In genomic region chr11:55209032-55209431, GRCm38 (mm10) we compare ENCODE assay signal across 37 mouse cellular contexts. TPM values are rescaled to one million over a fixed set of nuclear protein-coding genes. Genes with fewer than 3 reads are reported as not detected.
DNase-seq lines count a peak whose midpoint lies in the region; ATAC-seq lines count a peak whose summit lies in the region.
"Had no signal": no experiment of that assay in that cellular context is flagged by ENCODE, and none has a peak within 500 bp of the region (broad histone marks: within the 10 kb centered on the region; RNA-seq: fewer than 3 reads in every experiment).

No protein-coding gene starts in this region.

- no peak overlapping the region for H3K4me2 ChIP-seq in kidney, embryonic 16.5 days (replicated peaks; ENCODE audit: low read depth, low read length)
- peak overlapping the region; percentile 38; the same call in 1 of the 2 replicates for H3K4me2 ChIP-seq in liver, embryonic 13.5 days
- H3K4me2 ChIP-seq: embryonic facial prominence, embryonic 15.5 days; forebrain, embryonic 13.5 days; heart, embryonic 11.5 days; hindbrain, embryonic 13.5 days; limb, embryonic 12.5 days; midbrain, embryonic 15.5 days had no signal

- 59% methylated on average over 2 of the region's 2 CpGs for WGBS in kidney, embryonic 16.5 days
- WGBS in liver, embryonic 13.5 days (ENCODE audit: insufficient replicate concordance), result 39% methylated on average over 2 of the region's 2 CpGs
- 25% methylated on average over 1 of the region's 2 CpGs for WGBS in macrophage (ENCODE audit: missing documents)

- H3K9ac ChIP-seq in kidney, embryonic 16.5 days (replicated peaks; ENCODE audit: low read length), result no peak overlapping the region
- no peak overlapping the region for H3K9ac ChIP-seq in liver, embryonic 13.5 days
- H3K9ac ChIP-seq: embryonic facial prominence, embryonic 15.5 days; forebrain, embryonic 13.5 days; hindbrain, embryonic 13.5 days; limb, embryonic 12.5 days; midbrain, embryonic 15.5 days had no signal

- peaks cover 90% of the 10 kb centered on the region for H3K79me2 ChIP-seq in macrophage (ENCODE audit: inconsistent target)

- H3K27me3 ChIP-seq in kidney, embryonic 16.5 days (ENCODE audit: insufficient read depth, low read length), result no peaks in the 10 kb centered on the region
- H3K27me3 ChIP-seq in liver, embryonic 13.5 days, result no peaks in the 10 kb centered on the region
- H3K27me3 ChIP-seq: embryonic facial prominence, embryonic 15.5 days; forebrain, embryonic 13.5 days; hindbrain, embryonic 13.5 days; limb, embryonic 12.5 days; midbrain, embryonic 15.5 days had no signal

- H3K9me3 ChIP-seq in kidney, embryonic 16.5 days (ENCODE audit: low read length), result no peaks in the 10 kb centered on the region
- H3K9me3 ChIP-seq in liver, embryonic 13.5 days (replicated peaks), result no peaks in the 10 kb centered on the region
- H3K9me3 ChIP-seq: embryonic facial prominence, embryonic 10.5 days; embryonic facial prominence, embryonic 15.5 days; forebrain, embryonic 13.5 days; hindbrain, embryonic 13.5 days; limb, embryonic 12.5 days; midbrain, embryonic 15.5 days had no signal

- no peaks in the 10 kb centered on the region for H3K36me3 ChIP-seq in kidney, embryonic 16.5 days (ENCODE audit: insufficient read depth, low read length)
- peaks cover 6% of the 10 kb centered on the region; the same call in 1 of the 2 replicates for H3K36me3 ChIP-seq in liver, embryonic 13.5 days
- peaks cover 2% of the 10 kb centered on the region; the same call in 1 of the 2 replicates for H3K36me3 ChIP-seq in macrophage (ENCODE audit: inconsistent target)
- H3K36me3 ChIP-seq: embryonic facial prominence, embryonic 10.5 days; embryonic facial prominence, embryonic 15.5 days; limb, embryonic 12.5 days; midbrain, embryonic 15.5 days had no signal

- H3K27ac ChIP-seq in kidney, embryonic 16.5 days (ENCODE audit: low read length), result peak overlapping the region; percentile 8; the same call in 1 of the 2 replicates
- peak overlapping the region; percentile 76 for H3K27ac ChIP-seq in liver, embryonic 13.5 days
- peak overlapping the region; percentile 96 for H3K27ac ChIP-seq in macrophage
- H3K27ac ChIP-seq: embryonic facial prominence, embryonic 10.5 days; forebrain, embryonic 13.5 days; hindbrain, embryonic 13.5 days; limb, embryonic 12.5 days; midbrain, embryonic 15.5 days had no signal

- no peak for ATAC-seq in kidney, embryonic 16.5 days (ENCODE audit: low FRiP score, low TSS enrichment)
- no peak for ATAC-seq in liver, embryonic 13.5 days (ENCODE audit: low read depth)
- ATAC-seq: forebrain, embryonic 13.5 days; midbrain, embryonic 15.5 days had no signal

- DNase-seq in kidney, adult 9 months, result no peak
- peak; percentile 8 for DNase-seq in MEL-GATA-1-ER (ENCODE audit: extremely low read depth, low read depth)
- no peak for DNase-seq in liver, embryonic 13.5 days
- DNase-seq in layer of hippocampus, adult 9-11 months, result no peak
- no peak for DNase-seq in ovary, postnatal 10 days (ENCODE audit: low spot score)
- DNase-seq in heart, adult 11 months, result no peak
- DNase-seq: adrenal gland, postnatal 25 days; cerebellum, adult 18-20 months; gastrocnemius, postnatal 25 days; heart, postnatal 4 days; kidney, postnatal 10 days; lung, adult 2 months; lung, postnatal 10 days; right cerebral cortex, adult 18-20 months; right cerebral cortex, postnatal 4 days; thymus, postnatal 25 days had no signal

- H3K4me1 ChIP-seq in kidney, embryonic 16.5 days (ENCODE audit: insufficient read depth, low read length), result peaks cover 37% of the 10 kb centered on the region
- H3K4me1 ChIP-seq in liver, embryonic 13.5 days (replicated peaks), result peaks cover 64% of the 10 kb centered on the region

- H3K4me3 ChIP-seq in kidney, embryonic 16.5 days (ENCODE audit: low read length), result no peak overlapping the region
- H3K4me3 ChIP-seq in liver, embryonic 13.5 days (replicated peaks), result no peak overlapping the region
- H3K4me3 ChIP-seq in macrophage (ENCODE audit: inconsistent target), result peak overlapping the region; percentile 8; the same call in 1 of the 2 replicates
- H3K4me3 ChIP-seq: embryonic facial prominence, embryonic 10.5 days; embryonic facial prominence, embryonic 15.5 days; forebrain, embryonic 13.5 days; hindbrain, embryonic 13.5 days; limb, embryonic 12.5 days; midbrain, embryonic 15.5 days had no signal

RNA-seq across cellular contexts. Expression of gene Slc36a1, which starts 4.9 kb away (rescaled TPM):
- polyA plus RNA-seq in kidney, embryonic 16.5 days (2015; fragmentation: Nextera tagmentation; extraction: Ambion mirVana), result 1.6 and 3.0 TPM in 2 replicates
- polyA plus RNA-seq in liver, embryonic 13.5 days (2015; fragmentation: Nextera tagmentation; extraction: Ambion mirVana), result 1.4 and 1.8 TPM in 2 replicates
- 100 to 1,000 TPM in 6 of 26 experiments, 10 to 100 TPM in 20; 22.2 to 165 (median 63.4) TPM for total RNA-seq in macrophage (2018; cell fraction: chromatin; rRNA removed)
- 10 to 100 TPM; 30.7 to 69.5 (median 50.9) TPM for total RNA-seq in macrophage (2018; cell fraction: cytosol; rRNA removed)
- 100 to 1,000 TPM in 7 of 26 experiments, 10 to 100 TPM in 19; 30.2 to 153 (median 77.3) TPM for total RNA-seq in macrophage (2018; cell fraction: nucleus; rRNA removed)
- 21.5 to 45.5 TPM (median 25.9 TPM) in 3 replicates for polyA plus RNA-seq in macrophage (2018)

RNA-seq across cellular contexts. Expression of gene Slc36a2, which starts 24.2 kb away (rescaled TPM):
- 0.61 and 0.81 TPM in 2 replicates for polyA plus RNA-seq in kidney, embryonic 16.5 days (2015; fragmentation: Nextera tagmentation; extraction: Ambion mirVana)
- polyA plus RNA-seq in liver, embryonic 13.5 days (2015; fragmentation: Nextera tagmentation; extraction: Ambion mirVana), result 9.2 and 10.0 TPM in 2 replicates
- total RNA-seq in macrophage (2018; cell fraction: chromatin; rRNA removed), result not detected
- under 1 TPM in 1 of 26 experiments, not detected in 25; 0.09 TPM for total RNA-seq in macrophage (2018; cell fraction: cytosol; rRNA removed)
- total RNA-seq in macrophage (2018; cell fraction: nucleus; rRNA removed), result under 1 TPM in 1 of 26 experiments, not detected in 25; 0.24 TPM
- polyA plus RNA-seq in macrophage (2018), result 0.12 TPM in 1 of 3 replicates, not detected in the others
- total RNA-seq: neutrophil, adult 5-6 weeks had no signal

RNA-seq across cellular contexts. Expression of gene Slc36a3, which starts 57.5 kb away (rescaled TPM):
- polyA plus RNA-seq in kidney, embryonic 16.5 days (2015; fragmentation: Nextera tagmentation; extraction: Ambion mirVana), result not detected in 2 replicates
- polyA plus RNA-seq in liver, embryonic 13.5 days (2015; fragmentation: Nextera tagmentation; extraction: Ambion mirVana), result not detected in 2 replicates
- under 1 TPM in 10 of 26 experiments, not detected in 16; 0.32 to 0.78 (median 0.54) TPM for total RNA-seq in macrophage (2018; cell fraction: chromatin; rRNA removed)
- under 1 TPM in 22 of 26 experiments, not detected in 4; 0.09 to 0.37 (median 0.22) TPM for total RNA-seq in macrophage (2018; cell fraction: cytosol; rRNA removed)
- under 1 TPM in 9 of 26 experiments, not detected in 17; 0.29 to 0.54 (median 0.36) TPM for total RNA-seq in macrophage (2018; cell fraction: nucleus; rRNA removed)
- 0.10 TPM in 1 of 3 replicates, not detected in the others for polyA plus RNA-seq in macrophage (2018)
- total RNA-seq: adrenal gland, adult 18-20 months; adrenal gland, postnatal 25 days; gastrocnemius, adult 18-20 months; gastrocnemius, postnatal 25 days; heart, adult 18-20 months; heart, postnatal 4 days; layer of hippocampus, postnatal 10 days; left cerebral cortex, adult 18-20 months; left cerebral cortex, postnatal 14 days had no signal
- polyA plus RNA-seq: brain, embryonic 14.5 days; cortical plate, adult 2 months; embryonic facial prominence, embryonic 10.5 days; embryonic facial prominence, embryonic 15.5 days; forebrain, embryonic 13.5 days; frontal cortex, adult 2 months; heart, embryonic 11.5 days; heart, embryonic 16.5 days; hindbrain, embryonic 13.5 days; limb, embryonic 12.5 days; midbrain, embryonic 15.5 days; neural tube, embryonic 11.5 days had no signal

Comparison
In these comparisons a context has a peak if more than half of its experiments do, and no peak if none do; other contexts are left out.
1. H3K27ac ChIP-seq: peak in every context shown above with its lines; median percentile 96 in macrophage; 76 in liver, embryonic 13.5 days; 8 in kidney, embryonic 16.5 days.